Mouse (Mus musculus) ES-Bruce4 (cell line): Measurements from ENCODE around the gene Scgb1a1.

Experiments used
- CTCF ChIP-seq: IDR thresholded peaks from one replicate; pipeline ENCODE4 v1.8.1; 2011; ENCODE audit warnings: low read depth, low read length
- POLR2A ChIP-seq: IDR thresholded peaks from one replicate; pipeline ENCODE4 v1.8.1; 2011; ENCODE audit warnings: low read length; ENCODE audit not compliant: insufficient read depth

DNA sequence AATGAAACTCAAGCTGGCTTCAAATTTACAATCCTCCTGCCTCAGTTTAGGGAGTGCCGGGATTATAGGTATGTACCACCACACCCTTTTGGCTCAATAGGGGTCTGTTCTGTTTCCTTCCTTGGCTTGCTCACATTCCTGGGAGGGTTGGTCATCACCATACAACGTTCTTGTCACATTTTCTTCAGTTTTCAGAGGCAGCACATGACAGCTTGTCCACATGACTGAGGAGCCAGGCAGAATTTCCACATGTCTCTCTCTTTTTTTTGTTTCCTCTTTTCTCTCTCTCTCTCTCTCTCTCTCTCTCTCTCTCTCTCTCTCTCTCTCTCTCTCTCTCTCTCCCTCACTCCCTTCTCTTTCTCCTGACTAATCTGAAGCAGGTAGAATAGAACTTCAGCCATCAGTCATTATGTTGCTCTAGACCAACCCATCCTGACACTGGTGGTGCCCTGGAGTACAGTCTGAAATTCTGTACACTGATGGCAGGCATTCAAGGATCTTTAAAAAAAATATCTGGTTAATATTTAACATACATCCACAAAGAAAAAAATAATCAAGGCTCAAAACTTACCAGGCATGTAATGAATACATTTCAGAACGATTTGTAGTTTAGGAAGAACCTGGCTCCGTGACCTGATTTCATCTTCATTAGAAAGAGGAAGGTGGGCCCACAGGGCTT is 10.6 kb downstream of the Scgb1a1 start:
- TF ChIP-seq POLR2A (no peak), CTCF (no peak)
